Mouse (Mus musculus) limb, embryonic 14.5 days (tissue): ENCODE data around the gene Zfp750. TPM values are rescaled to one million over a fixed set of nuclear protein-coding genes. Genes with fewer than 3 reads are reported as not detected.
A peak's percentile ranks its signal among the peaks of the same experiment; 100 is the strongest.

Source experiments
- ATAC-seq: fragments of 200-750 bp; cut with Nextera tagmentation; 2 replicates; pipeline ENCODE4 v1.8.0; 2017; ENCODE audit warnings: low read depth, moderate number of reproducible peaks, moderate TSS enrichment; ENCODE audit not compliant: low FRiP score
- DNase-seq: peaks from one replicate; pipeline ENCODE4 v3.0.0-alpha.2; 2015; ENCODE audit warnings: low spot score
- H3K27ac ChIP-seq: fragments of 300-500 bp; sonication (generic); replicated peaks from 2 replicates; pipeline ENCODE4 v1.5.1; 2014; ENCODE audit warnings: low read depth, mild to moderate bottlenecking, low read length, moderate library complexity, mixed read lengths
- H3K27me3 ChIP-seq: fragments of 300-500 bp; sonication (generic); 2 replicates; pipeline ENCODE4 v1.6.1; 2014; ENCODE audit warnings: low read length, mixed read lengths; ENCODE audit not compliant: control insufficient read depth, insufficient read depth
- H3K36me3 ChIP-seq: fragments of 300-500 bp; sonication (generic); 2 replicates; pipeline ENCODE4 v1.6.1; 2014; ENCODE audit warnings: mild to moderate bottlenecking, low read length, moderate library complexity, mixed read lengths; ENCODE audit not compliant: control insufficient read depth, insufficient read depth
- H3K4me1 ChIP-seq: fragments of 300-500 bp; sonication (generic); 2 replicates; pipeline ENCODE4 v1.6.1; 2014; ENCODE audit warnings: antibody characterized with exemption, low read length, mixed read lengths; ENCODE audit not compliant: control insufficient read depth, insufficient read depth
- H3K4me2 ChIP-seq: fragments of 300-500 bp; sonication (generic); replicated peaks from 2 replicates; pipeline ENCODE4 v1.6.1; 2014; ENCODE audit warnings: low read depth, mild to moderate bottlenecking, low read length, moderate library complexity; ENCODE audit not compliant: severe bottlenecking
- H3K4me3 ChIP-seq: fragments of 300-500 bp; sonication (generic); replicated peaks from 2 replicates; pipeline ENCODE4 v1.5.1; 2014; ENCODE audit warnings: low read length
- H3K9ac ChIP-seq: fragments of 300-500 bp; sonication (generic); 2 replicates; pipeline ENCODE4 v1.6.1; 2014; ENCODE audit warnings: mild to moderate bottlenecking, low read depth, low read length, moderate library complexity; ENCODE audit not compliant: severe bottlenecking
- H3K9me3 ChIP-seq: fragments of 300-500 bp; sonication (generic); 2 replicates; pipeline ENCODE4 v1.6.1; 2016; ENCODE audit warnings: low read length; ENCODE audit not compliant: control insufficient read depth
- POLR2A ChIP-seq: fragments of 200-500 bp; IDR thresholded peaks from 2 replicates; pipeline ENCODE4 v1.8.0; 2012; ENCODE audit warnings: inconsistent platforms, mild to moderate bottlenecking, moderate library complexity, borderline replicate concordance; ENCODE audit not compliant: insufficient read depth, insufficient read length; ENCODE audit errors: extremely low read depth
- WGBS: fragments of 180-500 bp; shearing (Covaris S2); extraction: QIAGEN DNeasy Blood & Tissue Kit; methylation state at CpG from one replicate; pipeline ENCODE4 v1.1.7; 2014; 5-methylcytosine and 5-hydroxymethylcytosine counted together
- polyA plus RNA-seq, 2 experiments: library from polyadenylated mRNA; depleted of rRNA in 1 of 2; stranded (reverse) in 1 of 2; unstranded in 1 of 2; fragments of >200 nt; fragmentation: Nextera tagmentation in 1 of 2; extraction: Ambion mirVana in 1 of 2; gene quantifications; 2 replicates each; pipeline versions ENCODE4 v1.2.1 to v1.2.3; 2012 to 2014

Zfp750 gene
- polyA plus RNA-seq, 2 experiments = 12.8 to 24.0 TPM

GRCm38 (mm10) chr11:121549843-121550647 lies 30.9 kb upstream of the Zfp750 start:
- H3K4me1 ChIP-seq = peaks cover 49% of the 10 kb centered on the region
- ATAC-seq = peak; percentile 44
- 32% methylated on average over 17 of the region's 17 CpGs for WGBS
- H3K27me3 ChIP-seq = no peaks in the 10 kb centered on the region
- no peak overlapping the region for H3K9ac ChIP-seq
- H3K36me3 ChIP-seq = no peaks in the 10 kb centered on the region
- no peaks in the 10 kb centered on the region for H3K9me3 ChIP-seq
- peak overlapping the region; percentile 52 for H3K27ac ChIP-seq
- TF ChIP-seq POLR2A = no peak
- peak overlapping the region; percentile 4; the same call in 1 of the 2 replicates for H3K4me2 ChIP-seq
- no peak overlapping the region for H3K4me3 ChIP-seq
- peak; percentile 63 for DNase-seq

DNA sequence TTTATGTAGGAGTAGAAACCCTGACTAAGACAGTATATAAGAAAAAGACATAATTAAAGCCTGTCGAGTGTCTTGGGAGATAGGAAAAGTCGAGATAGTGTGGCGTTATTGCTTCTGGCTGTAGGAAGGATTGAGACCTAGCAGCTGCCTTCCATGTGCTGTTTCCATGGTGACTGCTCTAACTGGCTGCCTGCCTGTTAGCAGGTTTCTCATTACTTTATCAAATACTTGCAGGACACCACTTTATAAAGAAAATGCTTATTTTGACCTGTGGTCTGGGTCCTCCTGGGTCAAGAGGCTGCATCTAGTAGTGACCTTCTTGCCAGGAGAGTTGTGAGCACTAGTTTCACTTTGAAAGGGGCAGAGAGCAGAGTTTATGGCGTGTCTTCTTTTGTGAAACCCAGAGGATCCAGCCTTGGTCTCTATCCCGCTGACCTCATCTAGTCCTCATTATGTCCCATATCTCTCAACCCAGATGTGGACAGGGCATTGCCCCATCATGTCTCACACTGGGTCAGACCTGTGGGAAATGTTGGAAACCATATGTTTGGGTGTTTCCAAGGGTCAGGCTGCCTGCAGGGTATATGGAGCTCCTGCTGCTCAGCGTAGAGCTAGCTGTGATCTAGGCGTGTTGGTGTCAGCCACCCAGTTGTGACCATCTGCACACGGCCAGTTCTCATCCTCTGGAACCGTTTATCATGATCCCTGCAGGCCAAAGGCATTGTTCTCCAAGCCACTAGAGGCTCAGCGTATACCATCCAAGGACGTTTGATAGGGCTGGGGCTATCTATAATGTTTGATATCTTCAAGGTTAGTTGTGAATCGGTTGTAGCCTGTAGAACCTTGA lies 30.1 kb upstream of the Zfp750 start:
- Histone ChIP-seq H3K9me3 (no peaks in the 10 kb centered on the region), H3K4me2 (peak overlapping the region; percentile 4; the same call in 1 of the 2 replicates), H3K4me1 (peaks cover 54% of the 10 kb centered on the region), H3K36me3 (no peaks in the 10 kb centered on the region), H3K9ac (no peak overlapping the region), H3K27ac (peak overlapping the region; percentile 52; the same call in 1 of the 2 replicates), H3K27me3 (no peaks in the 10 kb centered on the region), H3K4me3 (no peak overlapping the region)
- no peak for TF ChIP-seq POLR2A
- DNase-seq (peak; percentile 70), ATAC-seq (0 out of 2 replicates have a peak, but pooled peaks have one; percentile 20)
- 66% methylated on average over 12 of the region's 12 CpGs for WGBS

DNA sequence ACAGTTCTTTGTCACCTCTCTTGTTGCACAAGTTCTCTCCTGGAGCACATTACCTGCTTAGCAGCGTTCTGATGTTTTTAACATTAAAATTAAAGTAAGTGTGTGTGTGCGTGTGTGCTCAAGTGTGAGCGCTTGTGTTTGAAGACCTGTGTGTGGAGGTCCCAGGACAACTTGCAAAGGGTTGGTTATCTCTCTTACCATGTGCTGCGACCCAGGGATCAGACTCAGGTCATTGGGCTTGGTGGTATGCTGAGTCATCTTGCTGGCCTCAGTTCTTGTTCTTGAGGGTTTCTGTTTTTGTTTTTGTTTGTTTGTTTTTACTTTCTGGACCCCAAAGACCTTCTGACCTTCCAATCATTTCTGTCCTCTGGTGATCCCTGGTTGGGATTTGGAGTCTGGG lies 28.8 kb upstream of the Zfp750 start:
- TF ChIP-seq POLR2A = no peak
- Histone ChIP-seq H3K4me2 (no peak overlapping the region), H3K27me3 (no peaks in the 10 kb centered on the region), H3K4me1 (peaks cover 48% of the 10 kb centered on the region), H3K9ac (no peak overlapping the region), H3K27ac (no peak overlapping the region), H3K9me3 (no peaks in the 10 kb centered on the region), H3K4me3 (no peak overlapping the region), H3K36me3 (no peaks in the 10 kb centered on the region)
- no peak for DNase-seq
- WGBS = 89% methylated on average over 4 of the region's 4 CpGs
- ATAC-seq = no peak

DNA sequence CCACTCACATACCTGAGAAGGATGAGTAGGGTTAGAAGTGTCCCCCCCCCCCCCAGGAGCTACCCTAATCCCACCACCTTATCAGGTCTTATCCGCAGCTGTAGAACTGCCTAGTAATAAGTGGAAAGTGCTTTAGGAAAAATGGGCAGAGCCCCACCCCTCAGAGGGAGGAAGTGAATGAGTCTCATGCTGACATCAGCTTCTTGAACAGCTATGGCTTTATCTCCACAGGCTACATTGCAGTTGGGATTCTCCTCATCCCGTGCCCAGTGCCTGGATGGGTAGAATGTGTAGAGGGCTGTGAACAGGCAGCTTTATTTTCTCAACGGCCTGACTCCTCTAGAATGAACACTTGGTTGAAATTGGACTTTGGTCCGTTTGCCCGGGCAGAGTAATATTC lies 28.1 kb upstream of the Zfp750 start:
- peaks cover 44% of the 10 kb centered on the region for H3K4me1 ChIP-seq
- peaks cover 3% of the 10 kb centered on the region for H3K36me3 ChIP-seq
- ATAC-seq (no peak), DNase-seq (no peak)
- no peak overlapping the region for H3K9ac ChIP-seq
- TF ChIP-seq POLR2A = no peak
- no peak overlapping the region for H3K4me2 ChIP-seq
- WGBS = 82% methylated on average over 5 of the region's 5 CpGs
- H3K27me3 ChIP-seq = no peaks in the 10 kb centered on the region
- no peak overlapping the region for H3K27ac ChIP-seq
- no peak overlapping the region for H3K4me3 ChIP-seq
- H3K9me3 ChIP-seq = no peaks in the 10 kb centered on the region

- H3K36me3 ChIP-seq = peaks cover 10% of the 10 kb centered on the region
- H3K27me3 ChIP-seq = no peaks in the 10 kb centered on the region
- ATAC-seq (no peak), DNase-seq (no peak)
- no peak for TF ChIP-seq POLR2A
- no peak overlapping the region for H3K4me2 ChIP-seq
- peaks cover 29% of the 10 kb centered on the region for H3K4me1 ChIP-seq
- no peak overlapping the region for H3K4me3 ChIP-seq
- H3K9ac ChIP-seq = no peak overlapping the region
- peak overlapping the region; percentile 49; the same call in 1 of the 2 replicates for H3K27ac ChIP-seq
- H3K9me3 ChIP-seq = no peaks in the 10 kb centered on the region
- 54% methylated on average over 3 of the region's 3 CpGs for WGBS
Observed at GRCm38 (mm10) chr11:121545398-121546034, 26.4 kb upstream of the Zfp750 start.
